Mouse (Mus musculus) testis, postnatal 10 days (tissue): ENCODE measurements around the gene Mier1.

ENCODE experiments used
- DNase-seq: peaks from one replicate; pipeline ENCODE4 v3.0.0; 2021; ENCODE audit warnings: low spot score

Gene Mier1

DNA sequence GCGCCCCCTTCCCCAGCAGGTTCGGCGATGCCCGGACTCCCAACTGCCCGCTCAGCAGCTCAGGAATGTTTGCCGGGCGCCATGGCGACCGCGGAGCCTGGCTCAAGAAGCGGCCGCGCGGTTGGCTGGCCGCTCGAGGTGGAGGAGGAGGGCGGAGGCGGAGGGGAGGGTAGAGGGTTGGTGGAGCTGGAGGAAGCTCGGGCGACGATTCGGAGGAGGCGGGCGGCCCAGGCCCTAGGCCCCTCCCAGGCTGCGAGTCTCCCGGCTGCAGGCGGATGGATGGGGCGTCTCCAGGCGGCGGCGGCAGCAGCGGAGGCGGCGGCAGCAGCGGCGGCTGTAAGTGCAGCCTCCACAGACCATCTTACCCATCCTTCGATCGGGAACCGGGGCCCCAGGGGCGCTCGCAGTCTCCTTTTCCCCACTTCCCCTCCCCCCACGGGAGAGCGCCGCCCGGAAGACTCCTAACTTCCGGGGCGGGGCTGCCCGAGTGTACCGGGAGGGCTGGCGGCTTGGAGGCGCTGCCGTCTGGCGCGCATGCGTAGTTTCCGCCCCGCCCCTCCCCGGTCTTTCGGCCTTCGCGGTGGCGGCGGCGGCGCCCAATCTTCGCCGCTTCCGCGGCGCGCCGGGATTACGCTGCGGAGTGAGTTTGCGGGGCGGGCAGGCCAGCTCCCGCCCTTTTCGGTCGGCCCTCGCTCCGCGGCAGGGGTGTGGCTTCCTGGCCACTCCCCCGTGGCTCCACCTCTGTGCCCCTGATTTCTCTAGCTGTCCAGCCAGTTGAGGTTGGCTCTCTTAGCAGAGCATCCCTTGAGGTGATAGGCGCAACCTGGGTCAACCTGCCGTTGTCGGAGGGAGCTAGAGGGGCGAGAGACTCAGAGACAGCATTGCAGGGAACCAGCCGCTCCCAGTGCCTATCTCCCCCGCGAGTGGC lies at the start of gene Mier1, which contains the start of gene Wdr78:
Gene Mier1, plus strand, starts transcription at position 207 of the 928 bp plus-strand sequence.
Gene Wdr78, minus strand, starts transcription at position 372 of the 928 bp plus-strand sequence.
- DNase-seq: peak; percentile 96

DNA sequence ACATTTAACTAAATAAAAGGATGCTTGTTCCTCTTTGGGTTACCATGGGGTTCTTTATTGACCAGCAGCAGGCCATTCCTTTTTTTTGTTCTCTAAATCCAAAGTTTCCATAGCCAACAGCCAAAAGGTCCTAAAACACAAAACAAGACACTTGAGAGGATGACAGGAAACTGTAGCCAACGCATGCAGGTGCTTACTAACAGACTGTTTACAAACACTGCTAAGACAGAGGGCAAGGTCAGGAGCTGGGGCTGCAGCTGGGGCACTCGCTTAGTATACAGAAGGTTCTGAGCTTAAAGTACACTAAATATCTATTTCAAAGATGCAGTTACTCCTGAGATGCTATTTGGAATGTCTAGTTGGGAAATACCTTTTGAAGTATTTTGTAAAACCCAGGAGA lies 49.8 kb upstream of the Mier1 start:
- DNase-seq: no peak

DNA sequence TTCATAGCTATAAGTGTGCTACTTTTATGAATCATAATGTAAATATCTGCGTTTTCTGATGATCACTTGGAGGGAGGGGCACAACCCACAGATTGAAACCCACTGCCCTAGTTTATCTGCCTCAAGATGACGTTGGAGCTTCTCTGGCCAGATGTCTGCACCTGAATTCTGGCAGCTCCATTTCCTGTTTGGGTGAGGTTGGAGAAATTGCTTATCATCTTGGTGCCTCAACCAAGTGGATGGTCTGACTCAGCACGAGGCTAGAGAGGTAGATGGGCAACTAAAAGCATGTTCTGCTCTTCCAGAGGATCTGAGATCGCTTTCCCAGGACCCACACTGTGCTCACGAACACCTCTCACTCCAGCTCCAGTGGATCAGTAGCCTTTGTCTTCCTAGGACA lies 49.2 kb upstream of the Mier1 start:
- DNase-seq: no peak

GRCm38 (mm10) chr4:103067906-103068655 lies 46.1 kb upstream of the Mier1 start:
- no peak for DNase-seq

DNA sequence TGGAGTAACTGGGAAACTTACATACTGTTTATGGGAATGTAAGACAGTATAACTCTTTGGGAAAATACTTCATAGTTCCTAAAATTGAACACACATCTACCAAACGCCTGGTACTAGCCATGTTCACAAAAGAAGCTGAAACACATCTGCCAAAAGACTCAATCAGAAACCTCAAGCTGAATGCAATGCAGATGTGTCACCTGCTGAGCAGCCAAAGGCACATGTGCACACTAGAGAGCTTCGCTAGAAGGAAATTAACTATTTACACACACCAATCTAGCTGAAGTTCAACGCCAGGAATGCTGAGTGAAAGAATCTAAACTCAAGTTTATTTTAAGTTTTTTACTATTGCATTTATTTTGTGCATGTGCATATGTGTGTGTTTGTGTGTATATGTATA lies 43.6 kb upstream of the Mier1 start:
- no peak for DNase-seq

GRCm38 (mm10) chr4:103085237-103085636 lies 29.0 kb upstream of the Mier1 start:
- no peak for DNase-seq

DNA sequence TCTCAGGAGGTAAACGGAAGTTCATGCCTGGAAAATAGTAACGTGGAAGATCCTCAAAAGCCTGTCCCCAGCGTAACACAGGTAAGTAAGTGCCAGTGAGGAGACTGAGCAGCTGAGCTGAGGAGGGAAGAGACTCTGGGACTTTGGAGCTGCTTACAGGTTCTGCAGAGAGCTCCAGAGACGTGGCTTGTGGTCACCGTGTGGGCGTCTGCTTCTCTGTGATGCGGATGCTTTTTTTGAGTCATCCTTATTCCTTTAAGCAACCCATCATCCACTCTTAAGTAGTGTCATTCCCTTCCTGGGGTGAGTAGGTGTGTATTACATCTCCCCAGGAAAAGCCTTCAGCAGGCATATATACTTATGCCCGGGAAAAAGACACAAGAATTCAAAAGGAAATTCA lies 18.3 kb upstream of the Mier1 start:
- no peak for DNase-seq

DNA sequence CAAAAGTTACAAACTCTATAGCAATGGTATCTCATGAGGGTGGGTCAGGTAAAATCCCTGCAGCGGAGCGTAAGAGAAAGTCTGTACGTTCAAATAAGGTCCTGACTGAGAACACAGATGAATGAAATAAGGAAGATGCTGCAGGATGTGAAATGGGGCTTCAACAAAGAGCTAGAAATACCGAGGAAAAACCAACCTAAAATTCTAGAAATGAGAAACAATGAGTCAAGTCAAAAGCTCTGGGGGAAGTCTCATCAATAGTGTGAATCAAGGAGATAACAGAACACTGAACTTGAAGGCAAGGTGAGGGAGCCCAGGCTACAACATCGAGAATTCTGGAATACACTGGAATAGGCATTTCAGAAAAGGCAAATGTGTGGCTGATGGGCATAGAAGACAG lies 15.7 kb upstream of the Mier1 start:
- no peak for DNase-seq

GRCm38 (mm10) chr4:103112651-103113050 lies 1.5 kb upstream of the Mier1 start:
- DNase-seq: no peak

DNA sequence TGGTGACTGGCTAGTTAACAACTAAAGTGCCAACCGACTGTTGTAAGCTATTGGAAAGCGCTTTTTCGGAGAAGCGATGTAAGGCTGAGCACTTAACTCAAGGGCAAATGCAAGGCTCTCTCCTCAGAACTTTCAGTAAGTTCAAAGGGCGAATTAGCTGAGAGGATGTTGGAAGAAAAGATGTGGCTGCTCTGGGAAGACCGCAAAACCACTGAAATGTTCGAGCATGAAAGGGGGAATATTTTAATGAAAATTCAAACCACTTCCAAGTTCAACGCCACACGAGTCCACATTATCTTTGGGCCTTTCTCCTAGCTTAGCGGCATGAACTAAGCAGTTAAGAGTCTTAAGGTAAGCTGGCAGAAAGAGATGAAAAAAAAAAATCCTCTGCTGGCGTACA lies 788 bp upstream of the Mier1 start:
- no peak for DNase-seq

GRCm38 (mm10) chr4:103118888-103119228 lies 4.7 kb downstream of the Mier1 start:
- no peak for DNase-seq

- peak; percentile 87 for DNase-seq
These were observed 5.2 kb downstream of the Mier1 start for GRCm38 (mm10) chr4:103119229-103120027.

DNA sequence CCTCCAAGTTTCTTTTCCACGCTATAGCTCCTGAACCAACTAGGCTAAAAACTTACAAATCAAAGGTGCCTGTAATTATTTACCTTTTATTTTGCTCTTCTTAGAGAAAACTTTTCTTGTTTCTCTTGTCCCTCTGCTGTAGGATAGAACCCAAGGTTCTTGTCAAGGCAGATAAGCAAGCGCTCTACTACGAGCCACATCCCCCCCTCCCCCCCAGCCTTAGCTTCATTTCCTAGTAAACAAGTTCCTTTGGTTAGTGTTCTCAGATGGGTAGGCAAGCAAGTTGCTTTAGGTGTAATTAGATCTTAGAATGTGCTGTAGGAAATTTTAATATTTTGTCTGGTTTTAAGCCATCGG lies 5.8 kb downstream of the Mier1 start:
- DNase-seq: no peak

GRCm38 (mm10) chr4:103120395-103120794 lies 6.2 kb downstream of the Mier1 start:
- DNase-seq: no peak

GRCm38 (mm10) chr4:103120874-103121389 lies 6.7 kb downstream of the Mier1 start:
- DNase-seq: no peak

DNA sequence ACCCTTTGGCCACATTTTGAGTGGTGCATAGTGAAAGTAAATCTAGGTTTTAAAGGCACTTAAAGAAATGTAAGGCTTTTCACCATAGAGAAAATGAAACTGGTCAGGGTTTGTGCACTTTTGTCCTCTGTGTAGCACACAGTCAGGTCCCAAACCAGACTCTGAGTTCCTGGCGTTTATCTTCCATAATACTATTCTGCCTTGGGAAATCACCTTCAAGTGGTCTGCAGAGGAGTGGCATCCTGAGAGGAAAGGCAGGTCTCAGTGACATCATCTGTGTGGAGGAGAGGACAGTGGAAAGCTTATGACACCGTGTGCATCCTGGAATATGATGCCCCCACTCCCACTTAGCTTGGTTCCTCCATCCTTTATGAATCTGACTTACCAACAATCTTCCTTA lies 8.9 kb downstream of the Mier1 start:
- no peak for DNase-seq

GRCm38 (mm10) chr4:103123606-103124005 lies 9.4 kb downstream of the Mier1 start:
- no peak for DNase-seq

DNA sequence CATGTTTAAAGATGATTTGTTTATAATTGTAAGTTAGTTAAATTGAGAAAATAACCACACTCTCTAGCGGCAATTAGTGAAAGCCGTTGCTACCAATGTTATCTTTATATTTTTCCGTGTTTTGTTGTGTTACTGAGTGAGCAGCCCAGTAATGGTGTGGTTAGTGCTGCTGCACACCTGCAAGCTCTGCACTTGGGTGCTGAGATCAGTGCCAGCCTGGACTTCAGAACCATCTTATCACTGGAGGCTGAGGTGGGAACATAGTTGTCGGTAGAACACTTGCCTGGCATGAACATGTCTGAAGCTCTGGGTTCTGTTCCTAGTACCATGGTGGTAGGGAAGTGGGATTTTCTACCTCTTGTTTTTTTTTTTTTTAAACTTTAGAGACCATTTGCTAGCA lies 12.3 kb downstream of the Mier1 start:
- no peak for DNase-seq

GRCm38 (mm10) chr4:103136946-103137345 lies 22.8 kb downstream of the Mier1 start:
- DNase-seq: no peak

GRCm38 (mm10) chr4:103146339-103146738 lies 32.1 kb downstream of the Mier1 start:
- DNase-seq: peak; percentile 92

DNA sequence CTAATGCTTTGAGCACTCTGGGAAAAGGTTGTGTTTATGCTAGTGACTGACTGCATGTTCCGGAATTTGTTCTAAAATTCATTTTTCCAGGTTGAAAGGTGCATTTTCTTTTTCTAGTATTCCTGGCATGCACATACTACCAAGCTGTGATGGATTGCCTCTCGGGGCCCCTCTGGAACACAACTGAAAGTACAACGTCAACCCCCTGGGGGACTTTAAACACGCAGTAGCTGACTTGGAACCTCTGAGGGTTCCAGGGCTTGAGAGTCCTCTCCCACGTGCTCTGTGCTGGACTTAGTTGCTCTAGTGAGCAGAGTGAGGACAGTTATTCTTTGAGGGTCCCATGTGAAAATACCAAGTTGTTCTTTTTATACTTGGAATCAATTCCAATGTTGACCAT lies 37.8 kb downstream of the Mier1 start:
- no peak for DNase-seq

DNA sequence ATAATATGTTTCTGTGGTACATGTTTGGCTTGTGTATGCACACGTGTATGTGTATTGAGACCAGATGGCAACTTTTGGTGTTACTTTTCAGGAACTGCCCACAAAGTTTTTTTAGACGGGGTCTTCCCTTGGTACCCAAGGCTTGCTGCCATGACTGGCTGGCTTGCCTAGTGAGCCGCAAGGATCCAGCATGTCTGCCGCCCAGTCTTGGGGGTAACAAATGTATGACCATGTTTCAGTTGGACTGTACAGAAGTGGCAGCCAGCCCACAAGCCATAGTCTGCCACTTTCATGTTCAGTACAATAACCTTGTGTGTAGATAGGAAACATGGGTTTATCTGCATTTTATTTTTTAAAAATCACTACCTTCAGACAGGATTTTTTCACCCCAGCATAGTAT lies 44.6 kb downstream of the Mier1 start:
- DNase-seq: no peak
